Mouse (Mus musculus) liver, embryonic 12.5 days (tissue): Measurements from ENCODE around the gene Nfya. TPM values are rescaled to one million over a fixed set of nuclear protein-coding genes. Genes with fewer than 3 reads are reported as not detected.

Source experiments
- ATAC-seq: fragments of 200-750 bp; cut with Nextera tagmentation; 2 replicates; pipeline ENCODE4 v1.8.0; 2017; ENCODE audit warnings: moderate number of reproducible peaks, mild to moderate bottlenecking, moderate library complexity
- H3K27ac ChIP-seq: fragments of 300-500 bp; sonication (generic); 2 replicates; pipeline ENCODE4 v1.5.1; 2016; ENCODE audit warnings: mild to moderate bottlenecking
- H3K27me3 ChIP-seq: fragments of 300-500 bp; sonication (generic); replicated peaks from 2 replicates; pipeline ENCODE4 v1.6.1; 2016; ENCODE audit warnings: mild to moderate bottlenecking, moderate library complexity
- H3K36me3 ChIP-seq: fragments of 300-500 bp; sonication (generic); 2 replicates; pipeline ENCODE4 v1.6.1; 2016; ENCODE audit warnings: mild to moderate bottlenecking, moderate library complexity
- H3K4me1 ChIP-seq: fragments of 300-500 bp; sonication (generic); 2 replicates; pipeline ENCODE4 v1.6.1; 2016
- H3K4me2 ChIP-seq: fragments of 300-500 bp; sonication (generic); 2 replicates; pipeline ENCODE4 v1.6.1; 2016; ENCODE audit warnings: mild to moderate bottlenecking, moderate library complexity
- H3K4me3 ChIP-seq: fragments of 300-500 bp; sonication (generic); 2 replicates; pipeline ENCODE4 v1.5.1; 2016; ENCODE audit warnings: mild to moderate bottlenecking, moderate library complexity
- H3K9ac ChIP-seq: fragments of 300-500 bp; sonication (generic); 2 replicates; pipeline ENCODE4 v1.6.1; 2016; ENCODE audit warnings: mild to moderate bottlenecking, moderate library complexity
- H3K9me3 ChIP-seq: fragments of 300-500 bp; sonication (generic); replicated peaks from 2 replicates; pipeline ENCODE4 v1.6.1; 2016; ENCODE audit warnings: mild to moderate bottlenecking, moderate library complexity
- WGBS: fragments of 180-500 bp; shearing (Covaris S2); methylation state at CpG from one replicate; pipeline ENCODE4 v1.1.7; 2016; ENCODE audit not compliant: insufficient replicate concordance; 5-methylcytosine and 5-hydroxymethylcytosine counted together
- polyA plus RNA-seq: library from polyadenylated mRNA; unstranded; fragments of >200 nt; fragmentation: Nextera tagmentation; extraction: Ambion mirVana; gene quantifications from 2 replicates; pipeline ENCODE4 v1.2.1, GENCODE M21; 2016

The Nfya gene
- polyA plus RNA-seq, 1 experiment from 2014 or later: 11.3 TPM

GRCm38 (mm10) chr17:48408526-48409291 is 997 bp downstream of the Nfya start:
- peak; percentile 43 for ATAC-seq
- Histone ChIP-seq H3K4me3 (peak overlapping the region; percentile 90), H3K27me3 (no peaks in the 10 kb centered on the region), H3K9me3 (no peaks in the 10 kb centered on the region), H3K36me3 (peaks cover 34% of the 10 kb centered on the region), H3K9ac (peak overlapping the region; percentile 99), H3K4me2 (peak overlapping the region; percentile 82), H3K27ac (peak overlapping the region; percentile 100), H3K4me1 (peaks cover 68% of the 10 kb centered on the region)
- WGBS: under 1% methylated on average over 47 of the region's 47 CpGs

GRCm38 (mm10) chr17:48407910-48408525 is 1.7 kb downstream of the Nfya start:
- Histone ChIP-seq H3K27me3 (no peaks in the 10 kb centered on the region), H3K4me2 (peak overlapping the region; percentile 82), H3K4me3 (peak overlapping the region; percentile 90), H3K9me3 (no peaks in the 10 kb centered on the region), H3K36me3 (peaks cover 28% of the 10 kb centered on the region), H3K9ac (peak overlapping the region; percentile 99), H3K27ac (peak overlapping the region; percentile 100), H3K4me1 (peaks cover 69% of the 10 kb centered on the region)
- no peak for ATAC-seq
- WGBS: 7% methylated on average over 8 of the region's 8 CpGs

GRCm38 (mm10) chr17:48407154-48407553 is 2.6 kb downstream of the Nfya start:
- no peaks in the 10 kb centered on the region for H3K9me3 ChIP-seq
- no peaks in the 10 kb centered on the region for H3K27me3 ChIP-seq
- peak overlapping the region; percentile 99 for H3K9ac ChIP-seq
- H3K4me2 ChIP-seq: peak overlapping the region; percentile 82
- 35% methylated on average over 4 of the region's 4 CpGs for WGBS
- peaks cover 28% of the 10 kb centered on the region for H3K36me3 ChIP-seq
- no peak for ATAC-seq
- H3K27ac ChIP-seq: peak overlapping the region; percentile 100
- H3K4me1 ChIP-seq: peaks cover 71% of the 10 kb centered on the region
- peak overlapping the region; percentile 90 for H3K4me3 ChIP-seq

- H3K4me3 ChIP-seq: no peak overlapping the region
- peaks cover 39% of the 10 kb centered on the region for H3K36me3 ChIP-seq
- 13% methylated on average over 1 of the region's 1 CpGs for WGBS
- H3K4me1 ChIP-seq: peaks cover 70% of the 10 kb centered on the region
- peak overlapping the region; percentile 79 for H3K27ac ChIP-seq
- ATAC-seq: peak; percentile 46
- peak overlapping the region; percentile 44 for H3K4me2 ChIP-seq
- no peaks in the 10 kb centered on the region for H3K9me3 ChIP-seq
- H3K27me3 ChIP-seq: no peaks in the 10 kb centered on the region
- H3K9ac ChIP-seq: no peak overlapping the region; the same call in 1 of the 2 replicates
Observed at GRCm38 (mm10) chr17:48404706-48405105, 5.0 kb downstream of the Nfya start.

- Histone ChIP-seq H3K4me1 (peaks cover 72% of the 10 kb centered on the region), H3K4me2 (peak overlapping the region; percentile 44; the same call in 1 of the 2 replicates), H3K9ac (peak overlapping the region; percentile 25; the same call in 1 of the 2 replicates), H3K36me3 (peaks cover 48% of the 10 kb centered on the region), H3K9me3 (no peaks in the 10 kb centered on the region), H3K4me3 (no peak overlapping the region), H3K27me3 (no peaks in the 10 kb centered on the region), H3K27ac (peak overlapping the region; percentile 79)
- no peak for ATAC-seq
- WGBS: 76% methylated on average over 2 of the region's 2 CpGs
Observed at GRCm38 (mm10) chr17:48403848-48404247, 5.9 kb downstream of the Nfya start.

GRCm38 (mm10) chr17:48402751-48403150 is 7.0 kb downstream of the Nfya start:
- WGBS: 80% methylated on average over 3 of the region's 3 CpGs
- Histone ChIP-seq H3K9ac (no peak overlapping the region), H3K36me3 (peaks cover 59% of the 10 kb centered on the region), H3K4me2 (no peak overlapping the region), H3K4me3 (no peak overlapping the region), H3K27ac (no peak overlapping the region), H3K4me1 (peaks cover 68% of the 10 kb centered on the region), H3K9me3 (no peaks in the 10 kb centered on the region), H3K27me3 (no peaks in the 10 kb centered on the region)
- no peak for ATAC-seq

- no peaks in the 10 kb centered on the region for H3K9me3 ChIP-seq
- WGBS: 79% methylated on average over 4 of the region's 4 CpGs
- no peak overlapping the region for H3K9ac ChIP-seq
- H3K4me3 ChIP-seq: no peak overlapping the region
- peaks cover 69% of the 10 kb centered on the region for H3K36me3 ChIP-seq
- no peak overlapping the region for H3K4me2 ChIP-seq
- H3K27ac ChIP-seq: no peak overlapping the region
- ATAC-seq: no peak
- H3K4me1 ChIP-seq: peaks cover 57% of the 10 kb centered on the region
- H3K27me3 ChIP-seq: no peaks in the 10 kb centered on the region
Observed at GRCm38 (mm10) chr17:48401710-48402109, 8.0 kb downstream of the Nfya start.

- no peaks in the 10 kb centered on the region for H3K9me3 ChIP-seq
- ATAC-seq: no peak
- H3K4me2 ChIP-seq: no peak overlapping the region
- no peaks in the 10 kb centered on the region for H3K27me3 ChIP-seq
- H3K36me3 ChIP-seq: peaks cover 100% of the 10 kb centered on the region
- no peak overlapping the region for H3K4me3 ChIP-seq
- no peak overlapping the region for H3K9ac ChIP-seq
- no peaks in the 10 kb centered on the region for H3K4me1 ChIP-seq
- 89% methylated on average over 3 of the region's 3 CpGs for WGBS
- no peak overlapping the region for H3K27ac ChIP-seq
Observed at GRCm38 (mm10) chr17:48392616-48393015, 17.1 kb downstream of the Nfya start.

- H3K27ac ChIP-seq: no peak overlapping the region
- H3K27me3 ChIP-seq: no peaks in the 10 kb centered on the region
- no peak overlapping the region for H3K4me2 ChIP-seq
- H3K9me3 ChIP-seq: no peaks in the 10 kb centered on the region
- H3K4me3 ChIP-seq: no peak overlapping the region
- ATAC-seq: no peak
- peaks cover 100% of the 10 kb centered on the region for H3K36me3 ChIP-seq
- 87% methylated on average over 5 of the region's 5 CpGs for WGBS
- no peak overlapping the region for H3K9ac ChIP-seq
- H3K4me1 ChIP-seq: no peaks in the 10 kb centered on the region
Observed at GRCm38 (mm10) chr17:48391446-48391845, 18.3 kb downstream of the Nfya start.

GRCm38 (mm10) chr17:48389442-48389841 is 20.3 kb downstream of the Nfya start:
- peaks cover 89% of the 10 kb centered on the region for H3K36me3 ChIP-seq
- no peak overlapping the region for H3K4me2 ChIP-seq
- no peak overlapping the region for H3K4me3 ChIP-seq
- no peak overlapping the region for H3K27ac ChIP-seq
- peaks cover 8% of the 10 kb centered on the region for H3K4me1 ChIP-seq
- H3K27me3 ChIP-seq: no peaks in the 10 kb centered on the region
- no peaks in the 10 kb centered on the region for H3K9me3 ChIP-seq
- WGBS: 64% methylated on average over 5 of the region's 5 CpGs
- no peak overlapping the region for H3K9ac ChIP-seq
- no peak for ATAC-seq

GRCm38 (mm10) chr17:48388666-48389065 is 21.0 kb downstream of the Nfya start:
- H3K4me3 ChIP-seq: no peak overlapping the region
- ATAC-seq: no peak
- no peak overlapping the region for H3K9ac ChIP-seq
- H3K36me3 ChIP-seq: peaks cover 81% of the 10 kb centered on the region
- H3K27ac ChIP-seq: no peak overlapping the region
- H3K4me1 ChIP-seq: peaks cover 8% of the 10 kb centered on the region
- WGBS: 82% methylated on average over 2 of the region's 2 CpGs
- no peaks in the 10 kb centered on the region for H3K27me3 ChIP-seq
- H3K9me3 ChIP-seq: no peaks in the 10 kb centered on the region
- no peak overlapping the region for H3K4me2 ChIP-seq

GRCm38 (mm10) chr17:48385786-48386461 is 23.8 kb downstream of the Nfya start:
- no peaks in the 10 kb centered on the region for H3K9me3 ChIP-seq
- H3K27me3 ChIP-seq: no peaks in the 10 kb centered on the region
- no peak for ATAC-seq
- H3K4me3 ChIP-seq: no peak overlapping the region
- peaks cover 54% of the 10 kb centered on the region for H3K36me3 ChIP-seq
- H3K9ac ChIP-seq: no peak overlapping the region
- no peak overlapping the region for H3K27ac ChIP-seq
- H3K4me2 ChIP-seq: no peak overlapping the region
- H3K4me1 ChIP-seq: peaks cover 8% of the 10 kb centered on the region
- 36% methylated on average over 2 of the region's 2 CpGs for WGBS
